Mouse (Mus musculus): ENCODE measurements around the gene Syt7.

Syt7 gene

DNA sequence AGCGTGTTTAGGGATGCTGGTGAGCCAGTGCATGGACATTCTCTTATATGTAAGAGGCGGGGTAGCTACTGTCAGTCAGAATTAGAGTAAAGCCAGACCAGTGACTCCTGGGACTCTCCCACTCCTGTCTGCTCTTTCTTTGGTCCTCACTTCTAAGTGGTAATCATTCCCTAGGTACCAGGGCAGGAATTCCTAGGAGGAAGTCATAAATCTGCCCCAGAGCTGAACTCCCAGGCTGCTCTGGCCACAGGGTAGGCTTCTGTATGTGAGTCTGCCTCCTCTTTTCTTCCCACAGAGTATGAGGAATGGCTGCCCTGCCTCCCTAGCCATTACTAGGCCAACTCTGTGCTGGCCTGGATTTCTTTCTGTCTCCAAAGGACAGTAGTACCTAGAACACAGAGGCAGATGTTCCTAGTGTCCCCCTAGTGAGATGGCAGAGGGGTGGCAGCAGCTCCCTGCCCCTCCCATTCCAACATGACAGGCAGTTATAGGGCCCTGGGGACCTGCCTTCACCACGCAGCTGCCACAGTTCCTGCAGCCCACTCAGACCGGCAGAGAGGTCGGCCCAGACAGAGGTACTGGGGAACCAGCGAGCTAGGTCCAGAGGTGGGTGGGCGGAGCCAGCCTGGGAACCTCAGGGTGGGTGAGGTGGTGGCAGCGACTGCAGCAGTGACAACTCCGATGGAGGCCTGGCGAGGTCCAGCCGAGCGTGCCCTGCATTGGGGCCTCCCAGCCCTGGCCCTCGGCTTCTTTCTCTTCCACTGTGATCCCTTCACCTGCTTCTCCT, 36.8 kb downstream of the Syt7 start:
- no peak for DNase-seq (ENCODE audit: low read depth, low spot score)

DNA sequence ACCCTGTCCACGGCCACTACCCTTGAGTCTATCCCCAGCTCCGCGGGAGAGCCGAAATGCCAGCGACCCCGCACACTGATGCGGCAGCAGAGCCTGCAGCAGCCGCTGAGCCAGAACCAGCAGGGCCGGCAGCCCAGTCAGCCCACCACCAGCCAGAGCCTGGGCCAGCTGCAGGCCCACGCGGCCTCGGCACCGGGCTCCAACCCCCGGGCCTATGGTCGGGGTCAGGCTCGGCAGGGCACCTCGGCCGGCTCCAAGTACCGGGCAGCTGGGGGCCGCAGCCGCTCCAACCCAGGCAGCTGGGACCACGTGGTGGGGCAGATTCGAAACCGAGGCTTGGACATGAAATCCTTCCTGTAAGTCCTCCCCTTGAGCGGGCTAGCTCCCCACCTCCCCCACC, 37.4 kb downstream of the Syt7 start:
- no peak for DNase-seq (ENCODE audit: low read depth, low spot score)

DNA sequence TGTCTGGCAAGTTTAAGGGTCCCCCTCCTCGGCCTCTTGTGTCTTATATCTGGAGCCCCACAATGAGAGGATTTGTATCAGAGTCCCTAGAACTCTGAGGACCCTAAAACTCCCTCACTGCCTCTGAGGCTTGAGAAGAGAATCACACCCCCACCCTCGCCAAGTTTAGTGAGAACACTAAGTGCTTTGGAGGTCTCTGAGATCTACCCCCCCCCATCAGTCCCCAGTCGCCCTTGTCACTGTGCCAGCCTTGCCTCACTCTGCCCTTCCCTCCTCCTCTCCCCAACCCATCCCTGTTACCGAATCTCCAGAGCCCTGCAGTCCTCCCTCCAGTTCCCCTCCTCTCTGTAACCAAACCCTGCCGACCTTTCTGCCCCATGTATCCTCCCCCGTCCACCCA, 37.9 kb downstream of the Syt7 start:
- DNase-seq (ENCODE audit: low read depth, low spot score): no peak

DNA sequence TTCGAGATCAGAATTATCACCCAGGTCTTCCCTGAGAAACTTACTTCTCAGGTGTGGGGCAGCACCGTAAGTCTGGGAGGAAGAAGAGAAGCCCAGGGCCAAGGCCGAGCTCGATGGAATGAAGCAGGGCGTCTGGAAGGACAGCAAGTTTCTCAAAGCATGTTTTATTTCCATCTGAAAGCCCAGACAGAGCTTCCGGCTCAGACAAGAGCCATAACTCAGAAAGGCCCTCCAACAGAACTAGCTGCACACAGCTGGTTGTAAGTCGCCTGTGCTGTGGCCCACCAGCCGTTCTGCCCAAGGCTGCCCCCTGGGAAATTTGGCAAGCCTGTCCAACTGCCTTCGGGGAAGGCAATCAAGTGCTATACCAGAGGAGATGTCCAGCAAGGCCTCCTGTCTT, 38.5 kb downstream of the Syt7 start:
- DNase-seq (ENCODE audit: low read depth, low spot score): no peak

DNA sequence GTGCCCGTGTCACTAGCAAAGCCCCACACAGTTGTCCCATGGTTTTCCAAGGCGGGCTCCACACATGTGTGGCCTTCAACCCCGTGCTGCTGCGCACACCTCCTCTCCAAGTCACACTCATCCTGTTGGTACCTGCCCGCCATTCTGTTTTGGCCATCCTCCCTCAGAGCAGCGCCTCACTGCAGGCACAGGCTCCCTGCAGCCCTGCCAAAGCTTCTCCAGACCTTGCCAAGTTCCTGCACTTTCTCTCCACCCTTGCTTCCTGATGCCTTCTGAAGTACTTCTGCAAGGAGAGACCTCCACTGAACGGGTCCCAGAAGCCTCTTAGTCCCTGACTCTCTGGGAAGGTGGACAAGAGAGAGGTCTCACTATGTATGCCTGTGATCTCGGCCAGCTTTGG, 40.5 kb downstream of the Syt7 start:
- DNase-seq (ENCODE audit: low read depth, low spot score): no peak

DNA sequence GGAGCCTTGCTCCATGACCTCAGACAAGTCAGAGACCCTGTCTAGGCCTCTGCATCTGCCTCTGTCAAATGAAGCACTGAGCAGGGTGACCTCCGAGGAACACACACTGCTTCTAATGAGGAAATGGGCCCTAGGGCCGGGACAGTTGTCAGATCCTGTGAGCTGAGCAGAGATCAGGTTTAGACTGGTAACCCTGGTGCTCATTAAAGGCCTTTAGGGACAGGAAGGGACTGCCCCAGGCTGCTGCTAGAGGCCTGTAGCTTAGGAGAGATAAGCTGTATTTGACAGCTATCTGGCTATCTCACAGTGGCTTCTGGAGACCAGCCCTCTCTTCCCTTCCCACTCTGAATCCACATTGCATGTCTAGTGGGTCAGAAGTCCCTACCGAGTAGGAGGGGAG, 42.5 kb downstream of the Syt7 start:
- DNase-seq (ENCODE audit: low read depth, low spot score): no peak

DNA sequence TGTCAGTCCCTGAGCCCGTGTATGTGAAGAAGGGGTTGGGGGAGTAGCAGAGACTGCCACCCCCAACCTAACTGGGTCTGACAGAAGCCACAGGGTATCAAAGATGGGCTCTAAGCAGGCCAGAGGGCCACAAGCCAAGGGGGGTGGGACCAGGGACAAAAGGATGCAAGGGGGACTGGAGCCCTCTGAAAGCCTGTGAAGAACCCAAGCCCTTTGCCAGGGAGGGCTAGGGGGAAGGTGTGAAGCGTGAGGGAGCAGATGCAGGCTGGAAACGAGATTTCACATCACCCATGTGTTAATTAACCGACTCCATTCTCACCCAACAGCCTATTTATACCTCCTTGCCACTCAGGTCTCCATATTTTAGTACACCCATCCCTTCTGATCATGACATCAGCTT, 43.0 kb downstream of the Syt7 start:
- DNase-seq (ENCODE audit: low read depth, low spot score): no peak

DNA sequence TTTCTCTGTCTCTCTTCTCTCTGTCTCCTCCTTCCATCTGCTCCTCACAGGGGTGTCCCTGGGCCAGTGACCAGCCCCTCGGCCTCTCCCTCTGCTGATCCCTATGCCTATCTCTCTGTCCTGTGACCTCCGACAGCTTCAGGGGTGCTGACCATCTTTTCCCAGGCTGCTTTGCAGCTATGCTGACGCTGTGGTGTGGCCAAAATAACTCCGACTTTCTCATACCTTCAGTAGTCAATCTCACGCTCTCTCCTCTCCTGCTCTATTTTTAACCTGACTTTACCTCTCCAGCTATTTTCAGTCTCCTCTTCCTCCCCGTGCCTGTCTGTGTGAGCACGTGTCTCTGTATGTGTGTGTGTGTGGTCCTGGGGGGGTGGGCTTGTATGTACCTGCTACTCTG, 44.3 kb downstream of the Syt7 start:
- no peak for DNase-seq (ENCODE audit: low read depth, low spot score)

DNA sequence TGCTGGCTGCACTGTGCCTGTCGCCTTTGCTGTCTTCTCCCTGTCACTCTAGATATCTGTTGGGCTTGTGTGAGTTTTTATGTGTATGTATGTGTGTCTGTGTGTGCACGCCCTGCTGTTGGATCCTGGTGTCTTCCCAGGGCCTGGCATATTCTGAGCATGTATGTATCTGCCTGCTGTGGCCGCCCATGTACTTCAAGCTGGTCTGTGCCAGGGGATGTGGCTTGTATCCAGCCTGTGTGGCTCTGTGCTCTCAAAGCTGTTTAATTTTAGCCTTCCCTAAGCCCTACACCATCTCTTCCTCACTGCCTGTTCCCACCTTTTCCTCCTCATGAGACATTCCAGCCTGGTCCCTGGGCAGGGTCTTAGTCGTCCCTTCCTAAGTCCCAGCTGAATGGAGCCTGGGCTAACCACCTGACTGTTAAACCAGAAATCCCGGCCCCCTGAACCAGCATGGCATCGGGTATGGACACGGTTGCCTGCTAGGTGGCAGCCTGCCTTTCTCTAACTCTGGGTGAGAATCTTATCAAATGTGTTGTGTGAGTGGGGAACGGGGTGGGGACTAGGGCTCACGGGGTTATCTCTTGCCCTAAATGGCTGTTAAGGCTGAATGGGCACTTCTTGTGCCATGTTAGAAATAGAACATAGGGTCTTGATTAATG, 45.1 kb downstream of the Syt7 start:
- no peak for DNase-seq (ENCODE audit: low read depth, low spot score)

DNA sequence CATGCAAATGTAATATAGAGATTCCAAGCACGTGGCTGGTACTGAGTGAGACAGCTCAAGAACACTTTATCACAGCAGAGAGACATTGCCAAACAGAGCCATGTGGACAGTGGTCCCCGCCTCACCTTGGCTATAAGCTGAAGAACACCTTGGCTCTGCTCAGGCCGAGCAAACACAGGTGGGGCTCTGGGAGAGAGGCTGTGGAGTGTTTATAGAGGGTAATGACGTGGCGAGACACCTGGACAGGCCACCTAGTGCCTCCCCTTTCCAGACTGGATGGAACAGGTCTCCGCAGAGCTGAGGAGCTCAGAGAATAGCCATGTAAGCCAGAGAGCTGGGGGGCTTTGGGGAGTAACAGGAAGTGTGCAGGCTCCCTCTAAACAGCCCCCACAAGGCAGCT, 46.0 kb downstream of the Syt7 start:
- no peak for DNase-seq (ENCODE audit: low read depth, low spot score)

DNA sequence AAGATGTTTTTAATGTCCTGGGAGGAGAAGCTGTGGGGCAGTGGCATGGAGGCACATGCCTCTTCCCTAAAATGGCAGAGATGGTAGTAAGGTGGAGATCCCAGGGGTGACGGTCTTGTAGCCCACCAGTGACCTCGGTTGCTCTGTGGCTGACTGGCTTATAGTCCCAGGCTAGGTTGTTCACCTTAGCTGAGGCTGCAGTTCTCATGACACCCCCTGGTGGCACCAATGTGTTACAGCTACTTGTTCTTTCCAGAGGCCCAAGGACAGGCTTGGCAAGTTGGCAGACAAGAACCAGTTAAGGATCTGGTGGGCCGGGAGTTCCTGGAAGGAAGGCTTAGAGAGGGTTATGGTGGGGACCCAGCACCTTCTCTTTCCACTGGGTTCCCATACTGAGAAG, 47.0 kb downstream of the Syt7 start:
- peak; percentile 47 for DNase-seq (ENCODE audit: low read depth, low spot score)

DNA sequence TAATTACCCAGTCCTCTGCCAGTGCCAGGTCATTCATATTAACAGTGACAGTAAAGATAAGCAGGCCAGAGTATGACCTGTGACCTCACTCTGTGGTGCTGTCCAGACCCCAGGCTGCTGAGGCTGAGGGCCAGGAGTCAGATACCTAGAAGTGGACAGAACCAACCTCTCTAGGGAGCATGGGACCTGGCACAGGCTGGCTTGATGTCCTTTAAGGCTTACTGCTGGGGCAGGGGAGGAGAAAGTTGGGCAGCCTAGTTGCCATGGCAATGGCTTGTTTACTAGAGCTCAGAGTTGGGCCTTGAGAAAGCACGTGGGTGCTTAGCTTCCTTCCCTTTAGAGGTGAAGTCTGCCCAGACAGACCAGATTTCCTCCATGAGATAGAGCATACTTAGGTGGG, 47.8 kb downstream of the Syt7 start:
- DNase-seq (ENCODE audit: low read depth, low spot score): peak; percentile 14

DNA sequence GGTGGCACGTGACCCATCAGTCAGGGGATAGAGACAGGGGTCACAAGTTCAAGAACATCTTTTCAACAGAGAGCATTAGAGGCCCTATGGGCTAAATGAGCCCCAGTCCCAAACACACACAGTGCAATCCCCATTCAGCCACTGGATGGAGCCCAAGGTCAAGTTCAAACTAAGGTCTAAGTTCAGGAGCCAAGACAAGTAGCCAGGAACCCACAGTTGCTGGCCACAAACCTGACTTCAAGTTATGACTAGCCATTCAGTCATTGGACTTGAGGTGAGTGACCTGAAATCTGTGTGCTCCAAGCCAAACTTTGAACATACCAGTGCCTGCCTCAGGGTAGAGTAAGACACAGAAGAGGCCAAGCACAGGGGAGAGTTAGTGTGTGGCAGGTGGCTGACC, 48.6 kb downstream of the Syt7 start:
- DNase-seq (ENCODE audit: low read depth, low spot score): no peak

DNA sequence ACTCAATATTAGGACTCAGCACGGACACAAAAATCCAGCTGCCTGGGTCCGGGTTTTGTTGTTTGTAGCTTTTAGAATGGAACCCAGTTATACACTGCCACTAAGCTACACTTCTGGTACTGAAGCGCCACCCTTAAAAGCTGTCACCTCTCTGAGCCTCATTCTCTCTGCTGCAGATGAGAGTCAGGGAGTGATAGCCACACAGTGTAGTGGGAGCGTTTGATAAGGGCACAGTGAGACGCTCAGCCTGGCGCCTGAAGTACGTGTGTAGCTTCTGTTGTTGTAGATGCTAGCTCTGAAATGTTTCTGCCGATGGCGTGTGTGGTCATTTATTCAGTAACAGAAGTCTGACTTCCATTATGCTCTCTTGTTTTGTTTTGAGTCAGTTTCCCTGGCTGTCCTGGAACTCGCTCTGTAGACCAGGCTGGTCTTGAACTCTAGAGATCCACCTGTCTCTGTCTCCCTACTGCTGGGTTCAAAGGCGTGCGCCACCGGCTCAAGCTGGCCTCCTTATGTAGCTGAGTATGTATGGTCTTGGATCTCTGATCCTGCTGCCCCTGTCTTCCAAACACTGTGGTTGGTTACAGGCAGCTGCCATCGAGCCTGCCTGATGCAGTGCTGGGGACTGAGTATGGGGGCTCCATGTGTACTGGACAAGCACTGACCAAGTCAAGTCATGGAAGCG, 55.9 kb downstream of the Syt7 start:
- DNase-seq (ENCODE audit: low read depth, low spot score): no peak

DNA sequence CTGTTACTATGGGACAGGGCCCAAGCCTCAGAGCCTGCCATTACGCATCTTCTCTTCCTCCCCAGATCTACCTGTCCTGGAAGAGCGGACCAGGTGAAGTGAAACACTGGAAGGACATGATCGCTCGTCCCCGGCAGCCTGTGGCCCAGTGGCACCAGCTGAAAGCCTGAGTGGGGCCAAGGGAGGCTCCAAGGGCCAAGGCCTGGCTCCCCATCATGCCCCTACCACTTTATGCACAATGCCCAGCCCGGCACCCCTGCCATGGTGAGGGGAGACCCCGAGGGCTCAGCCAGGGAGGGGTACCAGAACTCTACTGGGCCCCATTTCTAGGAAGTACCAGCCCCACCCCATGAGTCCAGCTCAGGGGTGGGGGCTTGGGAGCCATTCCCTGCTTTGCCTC, 59.4 kb downstream of the Syt7 start:
- no peak for DNase-seq (ENCODE audit: low read depth, low spot score)

DNA sequence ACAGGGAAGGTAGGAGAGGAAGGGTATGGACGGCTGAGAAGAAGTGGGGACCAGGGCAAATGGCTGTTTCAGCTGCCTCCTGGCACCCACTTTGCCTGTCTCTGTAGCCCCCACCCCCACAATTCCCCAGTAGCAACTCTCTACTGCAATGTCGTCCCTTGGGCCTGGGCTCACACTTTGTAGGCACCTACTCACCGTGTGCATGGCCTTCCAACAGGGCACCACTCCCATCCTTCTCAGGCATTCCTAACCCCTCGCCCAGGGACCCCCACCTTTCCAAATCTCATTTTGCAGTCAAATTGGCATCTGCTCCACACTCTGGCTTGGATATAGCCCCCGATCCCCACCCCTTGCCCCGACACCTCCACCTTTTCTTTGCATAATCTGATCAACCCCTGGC, 60.3 kb downstream of the Syt7 start:
- no peak for DNase-seq (ENCODE audit: low read depth, low spot score)

DNA sequence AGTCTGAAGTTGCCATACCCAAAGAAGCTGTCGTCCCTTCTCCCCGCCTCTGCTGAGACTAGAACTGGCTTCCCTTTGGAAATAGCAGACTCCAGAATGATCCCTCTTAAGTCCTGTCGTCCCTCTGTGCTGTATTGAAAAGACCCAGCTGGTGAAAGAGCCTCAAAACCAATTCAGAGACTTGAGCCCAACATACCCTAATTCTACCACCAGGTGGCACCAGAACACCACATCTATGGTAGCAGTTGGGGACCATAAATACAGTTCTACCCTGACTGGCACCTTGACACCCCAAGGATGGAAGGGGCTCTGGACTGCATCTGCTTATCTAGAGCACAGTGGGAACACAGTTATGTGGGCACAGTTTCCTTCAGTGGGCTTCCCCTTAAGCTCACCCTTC, 60.8 kb downstream of the Syt7 start:
- peak; percentile 60 for DNase-seq (ENCODE audit: low read depth, low spot score)

DNA sequence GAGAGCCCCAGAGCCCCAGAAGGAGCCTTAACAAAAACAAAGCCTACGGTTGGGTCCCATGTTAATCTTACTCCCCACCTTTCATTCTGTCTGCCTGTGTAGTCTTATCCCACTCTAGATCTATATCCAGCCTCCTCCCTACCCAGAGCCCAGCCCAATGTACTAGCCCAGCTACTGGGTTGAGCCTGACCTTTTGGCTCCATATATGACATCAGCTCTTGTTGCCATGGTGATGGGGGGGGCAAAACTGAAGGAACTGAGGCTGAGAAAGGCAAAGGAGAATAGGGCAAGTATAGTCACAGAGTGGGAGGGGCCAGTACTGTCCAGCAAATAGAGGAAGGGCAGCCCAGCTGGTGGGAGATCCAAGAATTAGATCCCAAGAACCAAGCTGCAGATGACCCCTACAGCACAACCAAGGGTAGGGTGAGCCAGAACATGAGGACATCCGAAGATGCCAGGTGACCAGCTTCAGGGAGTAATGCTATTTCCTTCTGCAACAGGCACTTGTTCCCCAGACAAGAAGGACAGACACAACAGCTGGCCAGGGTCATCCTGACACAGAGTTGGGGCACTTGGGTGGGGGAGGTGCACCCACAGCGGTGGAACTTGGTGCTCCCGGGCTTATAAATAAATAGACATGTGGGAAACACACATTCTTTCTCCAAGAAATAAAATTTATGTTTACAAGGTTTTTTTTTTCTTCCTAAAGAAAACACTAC, 66.0 kb downstream of the Syt7 start:
- DNase-seq (ENCODE audit: low read depth, low spot score): no peak

DNA sequence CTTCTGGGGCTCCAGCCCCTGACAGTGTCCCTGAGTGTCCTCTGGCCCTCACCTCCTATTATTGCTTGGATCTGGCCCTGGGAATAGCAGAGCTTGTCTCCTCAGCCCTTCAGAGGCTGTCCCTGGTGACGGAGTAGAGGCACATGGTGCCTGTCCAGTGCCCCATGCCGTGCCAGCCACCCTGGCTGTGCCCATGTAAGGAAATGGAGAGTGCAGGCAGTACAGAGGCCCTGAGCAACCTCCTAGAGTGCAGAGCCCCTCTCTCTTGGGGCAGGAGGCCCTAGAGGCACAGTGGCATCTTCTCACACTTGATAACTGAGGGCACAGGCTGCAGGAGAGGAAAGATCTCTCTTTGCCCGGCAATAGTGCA, 66.5 kb downstream of the Syt7 start:
- DNase-seq (ENCODE audit: low read depth, low spot score): no peak

DNA sequence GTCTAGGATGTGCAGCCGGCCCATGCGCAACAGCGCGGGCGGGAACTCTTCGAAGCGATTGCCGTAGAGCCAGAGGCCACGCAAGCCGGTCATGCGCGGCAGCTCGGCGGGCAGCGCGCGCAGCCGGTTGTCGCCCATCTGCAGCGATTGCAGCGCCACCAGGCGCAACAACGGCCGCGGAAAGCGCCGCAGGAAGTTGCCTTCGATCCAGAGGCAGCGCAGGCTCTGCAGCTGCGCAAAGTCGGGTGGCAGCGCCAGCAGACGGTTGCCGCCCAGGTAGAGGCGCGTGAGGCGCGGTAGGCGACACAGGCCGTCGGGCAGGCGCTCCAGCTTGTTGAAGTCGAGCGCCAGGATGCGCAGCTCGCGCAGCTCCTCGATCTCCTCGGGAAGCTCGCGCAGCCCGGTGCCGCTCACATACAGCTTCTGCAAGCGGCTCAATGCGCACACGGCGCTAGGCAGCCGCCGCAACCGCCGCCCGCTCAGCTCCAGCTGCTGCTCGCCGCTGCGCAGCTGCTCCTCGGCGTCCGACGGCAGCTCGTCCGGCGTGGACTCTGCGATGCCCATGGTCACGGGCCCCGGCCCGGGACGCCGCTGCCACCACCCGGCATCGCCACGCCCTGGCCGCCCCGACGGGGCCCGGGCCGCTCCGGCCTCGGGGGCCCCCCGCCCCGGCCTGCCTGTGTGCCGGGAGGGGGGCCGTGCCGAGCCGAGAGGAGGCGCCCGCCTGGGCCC, 68.0 kb downstream of the Syt7 start, which contains the start of gene Lrrc10b:
Gene Lrrc10b (minus strand): TSS at position 722 of the 732 bp plus-strand sequence.
- peak; percentile 53 for DNase-seq (ENCODE audit: low read depth, low spot score)

DNA sequence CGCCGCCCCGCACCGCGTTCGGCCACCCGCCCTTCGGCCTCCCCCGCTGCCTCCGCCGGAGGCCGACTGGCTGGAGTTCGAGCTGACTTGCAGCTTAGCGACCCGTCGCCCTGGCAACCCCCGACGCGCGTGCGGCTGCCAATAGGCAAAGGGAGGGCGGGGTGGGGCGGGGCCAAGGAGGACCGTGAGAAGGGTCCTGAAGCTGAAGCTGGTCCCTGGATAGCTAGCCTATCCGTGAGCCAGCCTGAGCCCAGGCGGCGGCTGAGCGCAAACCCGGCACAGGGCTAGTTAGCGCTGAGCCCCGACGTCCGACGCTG, 68.6 kb downstream of the Syt7 start:
- DNase-seq (ENCODE audit: low read depth, low spot score): no peak

DNA sequence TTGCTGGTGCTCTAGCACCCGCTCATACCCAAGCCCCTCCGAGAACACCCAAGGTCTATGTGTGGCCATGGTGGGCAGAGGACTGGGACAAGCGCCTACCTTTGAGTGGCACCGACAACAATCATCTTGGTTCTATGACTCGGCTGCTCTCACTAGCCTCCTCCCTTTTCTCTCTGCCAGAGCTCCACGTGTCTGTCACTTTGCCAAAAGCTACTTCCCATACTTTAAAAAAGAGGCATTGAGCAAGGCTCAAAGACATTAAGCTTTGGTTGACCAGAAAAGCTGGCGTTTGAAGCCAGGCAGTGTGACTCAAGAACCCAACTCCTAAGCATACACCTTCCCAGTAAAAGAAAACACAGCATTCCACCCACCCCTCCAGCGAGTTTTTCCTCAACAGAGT, 69.2 kb downstream of the Syt7 start:
- DNase-seq (ENCODE audit: low read depth, low spot score): no peak

Data from CD4-positive helper T cell, adult 2 months (primary cell).